Mouse (Mus musculus): Measurements from ENCODE around the gene Ipcef1.

GRCm38 (mm10) chr10:7063752-7064457 lies 11.6 kb upstream of the Ipcef1 start:
- no peak for TF ChIP-seq CTCF (IDR thresholded peaks at IDR 0.05; ENCODE audit: low read depth)
- TF ChIP-seq EP300 (IDR thresholded peaks at IDR 0.05; ENCODE audit: low read depth): no peak
